Comparison of ENCODE assay signal across 8 mouse cellular contexts in genomic region chr4:89145409-89145808, GRCm38 (mm10). TPM values are rescaled to one million over a fixed set of nuclear protein-coding genes. Genes with fewer than 3 reads are reported as not detected.
DNase-seq lines count a peak whose midpoint lies in the region; ATAC-seq and TF ChIP-seq lines count a peak whose summit lies in the region.

No protein-coding gene starts in this region.

- no peak overlapping the region for H3K9ac ChIP-seq in heart, postnatal 0 days (replicated peaks; ENCODE audit: low read depth, low read length)
- no peak overlapping the region for H3K9ac ChIP-seq in liver, embryonic 13.5 days
- no peak overlapping the region for H3K9ac ChIP-seq in neural tube, embryonic 11.5 days (ENCODE audit: low read length)

- peaks cover 94% of the 10 kb centered on the region for H3K79me3 ChIP-seq in C2C12 (ENCODE audit: low read depth)

- no peak for TF ChIP-seq EP300 in heart, postnatal 0 days (IDR thresholded peaks at IDR 0.05; ENCODE audit: low read depth)

- H3K79me2 ChIP-seq in C2C12 (ENCODE audit: control insufficient read depth, insufficient read depth), result peaks cover 100% of the 10 kb centered on the region

- TF ChIP-seq POLR2A in bone marrow, adult 2 months (IDR thresholded peaks at IDR 0.05; ENCODE audit: borderline replicate concordance, control insufficient read depth, low read depth, low read length), result no peak

- H3ac ChIP-seq in C2C12 (ENCODE audit: control insufficient read depth, insufficient read length, low read depth), result peak overlapping the region; percentile 8

- H3K27ac ChIP-seq in bone marrow, adult 2 months (ENCODE audit: control insufficient read depth, insufficient read depth, low read depth, low read length, poor library complexity), result no peak overlapping the region
- H3K27ac ChIP-seq in heart, postnatal 0 days (ENCODE audit: low read depth), result no peak overlapping the region
- no peak overlapping the region for H3K27ac ChIP-seq in liver, embryonic 13.5 days
- H3K27ac ChIP-seq in neural tube, embryonic 11.5 days (ENCODE audit: low read depth, low read length), result no peak overlapping the region

- H3K27me3 ChIP-seq in C2C12 (ENCODE audit: control insufficient read depth, insufficient read depth, insufficient read length), result no peaks in the 10 kb centered on the region
- no peaks in the 10 kb centered on the region for H3K27me3 ChIP-seq in heart, postnatal 0 days (ENCODE audit: control insufficient read depth, insufficient read depth, low read length)
- no peaks in the 10 kb centered on the region for H3K27me3 ChIP-seq in liver, embryonic 13.5 days
- no peaks in the 10 kb centered on the region for H3K27me3 ChIP-seq in neural tube, embryonic 11.5 days (ENCODE audit: control insufficient read depth, insufficient read depth, low read length)

- no peak overlapping the region for H3K4me3 ChIP-seq in C2C12 (ENCODE audit: insufficient read depth, poor library complexity, severe bottlenecking)
- H3K4me3 ChIP-seq in bone marrow, adult 2 months (replicated peaks; ENCODE audit: control insufficient read depth, low read depth, low read length), result no peak overlapping the region
- H3K4me3 ChIP-seq in heart, postnatal 0 days (ENCODE audit: low read depth, low read length), result no peak overlapping the region
- no peak overlapping the region for H3K4me3 ChIP-seq in liver, embryonic 13.5 days (replicated peaks)
- no peak overlapping the region for H3K4me3 ChIP-seq in neural tube, embryonic 11.5 days (ENCODE audit: low read depth, low read length)

- no peak overlapping the region for H3K4me2 ChIP-seq in heart, postnatal 0 days (ENCODE audit: low read depth, low read length)
- no peak overlapping the region for H3K4me2 ChIP-seq in liver, embryonic 13.5 days
- H3K4me2 ChIP-seq in neural tube, embryonic 11.5 days (ENCODE audit: low read depth), result no peak overlapping the region

- peak; percentile 94 for TF ChIP-seq CTCF in C2C12 (IDR thresholded peaks at IDR 0.05; ENCODE audit: control insufficient read depth, insufficient read depth, insufficient read length)
- TF ChIP-seq CTCF in bone marrow, adult 2 months (IDR thresholded peaks at IDR 0.05; ENCODE audit: control insufficient read depth, insufficient read depth, low read length), result peak; percentile 98
- TF ChIP-seq CTCF in heart, postnatal 0 days (IDR thresholded peaks at IDR 0.05; ENCODE audit: low read depth), result peak; percentile 91

- peak; percentile 37 for DNase-seq in heart, postnatal 0 days (ENCODE audit: low spot score)
- DNase-seq in kidney, postnatal 14 days, result peak; percentile 74
- peak; percentile 55 for DNase-seq in liver, embryonic 13.5 days
- peak; percentile 71 for DNase-seq in neural tube, embryonic 11.5 days (ENCODE audit: low spot score)
- DNase-seq in telencephalon, adult 2 months (ENCODE audit: low read depth, low spot score), result peak; percentile 28

- peaks cover 73% of the 10 kb centered on the region for H3K36me3 ChIP-seq in C2C12 (ENCODE audit: control insufficient read depth, insufficient read depth)
- H3K36me3 ChIP-seq in heart, postnatal 0 days (replicated peaks; ENCODE audit: control insufficient read depth, insufficient read depth, low read length), result peaks cover 18% of the 10 kb centered on the region
- peaks cover 27% of the 10 kb centered on the region for H3K36me3 ChIP-seq in liver, embryonic 13.5 days
- no peaks in the 10 kb centered on the region; the same call in none of the 2 replicates for H3K36me3 ChIP-seq in neural tube, embryonic 11.5 days (ENCODE audit: control insufficient read depth, insufficient read depth, low read length)

- peak; percentile 79 for ATAC-seq in erythroid progenitor cell, adult 5-6 weeks (replicated peaks; ENCODE audit: low FRiP score, poor library complexity, severe bottlenecking)
- peak; percentile 56; the same call in 1 of the 2 replicates for ATAC-seq in heart, postnatal 0 days (ENCODE audit: insufficient read depth, low read depth)
- peak; percentile 62 for ATAC-seq in liver, embryonic 13.5 days (ENCODE audit: low read depth)
- peak; percentile 48; the same call in 1 of the 2 replicates for ATAC-seq in neural tube, embryonic 11.5 days (ENCODE audit: insufficient read depth, low FRiP score, low TSS enrichment)

- WGBS in bone marrow, adult 2 months, result 50% methylated on average over 6 of the region's 6 CpGs
- WGBS in heart, postnatal 0 days, result 35% methylated on average over 6 of the region's 6 CpGs
- 39% methylated on average over 6 of the region's 6 CpGs for WGBS in liver, embryonic 13.5 days (ENCODE audit: insufficient replicate concordance)
- WGBS in neural tube, embryonic 11.5 days, result 52% methylated on average over 6 of the region's 6 CpGs

- no peaks in the 10 kb centered on the region for H3K9me3 ChIP-seq in heart, postnatal 0 days (replicated peaks; ENCODE audit: control insufficient read depth, low read length)
- no peaks in the 10 kb centered on the region for H3K9me3 ChIP-seq in liver, embryonic 13.5 days (replicated peaks)
- no peaks in the 10 kb centered on the region for H3K9me3 ChIP-seq in neural tube, embryonic 11.5 days (ENCODE audit: control insufficient read depth, low read length)

- no peaks in the 10 kb centered on the region for H3K4me1 ChIP-seq in bone marrow, adult 2 months (ENCODE audit: control insufficient read depth, insufficient read depth, low read length)
- peaks cover 21% of the 10 kb centered on the region for H3K4me1 ChIP-seq in heart, postnatal 0 days (ENCODE audit: control insufficient read depth, insufficient read depth)
- H3K4me1 ChIP-seq in liver, embryonic 13.5 days (replicated peaks), result peaks cover 22% of the 10 kb centered on the region
- H3K4me1 ChIP-seq in neural tube, embryonic 11.5 days (ENCODE audit: control insufficient read depth, insufficient read depth, low read length), result no peaks in the 10 kb centered on the region

TF ChIP-seq in C2C12, 6 proteins besides CTCF, POLR2A, EP300 and RAD21:
- no peak for TF ChIP-seq FOSL1 (IDR thresholded peaks at IDR 0.05; ENCODE audit: insufficient read depth, low read length, poor library complexity, severe bottlenecking)
- TF ChIP-seq MAX (IDR thresholded peaks at IDR 0.05), result no peak
- no peak for TF ChIP-seq USF1 (IDR thresholded peaks at IDR 0.05; ENCODE audit: low read depth)
- TF ChIP-seq MYOG (IDR thresholded peaks at IDR 0.05; ENCODE audit: control insufficient read depth, extremely low read depth, insufficient read length), result no peak
- TF ChIP-seq CEBPB (IDR thresholded peaks at IDR 0.05; ENCODE audit: low read depth), result no peak
- no peak for TF ChIP-seq MYOD1 (IDR thresholded peaks at IDR 0.05; ENCODE audit: control insufficient read depth, insufficient read length, low read depth)

RNA-seq across cellular contexts. Expression of gene Mtap, which starts 8.5 kb away (rescaled TPM):
- 87.0 TPM for polyA plus RNA-seq in C2C12 (2012; fragmentation: generic; extraction: Trizol)
- polyA plus RNA-seq in bone marrow, adult 2 months (2011; ENCODE audit: insufficient read depth, insufficient read length, low replicate concordance, missing spikeins), result 2.9 and 7.2 TPM in 2 replicates
- 1.3 and 8.3 TPM in 2 replicates for total RNA-seq in erythroid progenitor cell, adult 5-6 weeks (2015; ENCODE audit: low replicate concordance)
- 0.90 and 6.5 TPM in 2 replicates for total RNA-seq in erythroid progenitor cell, adult 5-6 weeks (2017; ENCODE audit: low replicate concordance)
- total RNA-seq in heart, postnatal 0 days (2014; rRNA removed; ENCODE audit: low replicate concordance), result 10.5 and 23.2 TPM in 2 replicates
- 33.6 and 33.8 TPM in 2 replicates for polyA plus RNA-seq in heart, postnatal 0 days (2015; fragmentation: Nextera tagmentation; extraction: Ambion mirVana)
- 36.7 and 42.9 TPM in 2 replicates for polyA plus RNA-seq in liver, embryonic 13.5 days (2015; fragmentation: Nextera tagmentation; extraction: Ambion mirVana)
- polyA plus RNA-seq in neural tube, embryonic 11.5 days (2014; fragmentation: Nextera tagmentation; extraction: Ambion mirVana), result 82.3 and 82.8 TPM in 2 replicates
